Mouse (Mus musculus) brain, adult 2 months (tissue): ENCODE data around the gene Pcbp3.

Experiments
- DNase-seq: peaks from one replicate; pipeline ENCODE4 v3.0.0; 2011; ENCODE audit warnings: low read depth, low spot score

Pcbp3 gene

GRCm38 (mm10) chr10:76931122-76931521 lies 30.6 kb downstream of the Pcbp3 start:
- DNase-seq, result peak; percentile 76

- no peak for DNase-seq
Measured at GRCm38 (mm10) chr10:76924441-76924840, 37.2 kb downstream of the Pcbp3 start.

- no peak for DNase-seq
Measured at GRCm38 (mm10) chr10:76918086-76918485, 43.6 kb downstream of the Pcbp3 start.

- DNase-seq, result no peak
Measured at GRCm38 (mm10) chr10:76906434-76906833, 55.3 kb downstream of the Pcbp3 start.

GRCm38 (mm10) chr10:76905935-76906341 lies 55.7 kb downstream of the Pcbp3 start:
- no peak for DNase-seq

GRCm38 (mm10) chr10:76903694-76904093 lies 58.0 kb downstream of the Pcbp3 start:
- DNase-seq, result no peak

- DNase-seq, result peak; percentile 72
Measured at GRCm38 (mm10) chr10:76903099-76903498, 58.6 kb downstream of the Pcbp3 start.

- peak; percentile 74 for DNase-seq
Measured at GRCm38 (mm10) chr10:76902588-76902987, 59.1 kb downstream of the Pcbp3 start.

- DNase-seq, result no peak
Measured at GRCm38 (mm10) chr10:76898428-76898827, 63.3 kb downstream of the Pcbp3 start.

GRCm38 (mm10) chr10:76891456-76891855 lies 70.2 kb downstream of the Pcbp3 start:
- no peak for DNase-seq

- no peak for DNase-seq
Measured at GRCm38 (mm10) chr10:76883442-76884244, 78.0 kb downstream of the Pcbp3 start.

- peak; percentile 96 for DNase-seq
Measured at GRCm38 (mm10) chr10:76882644-76883441, 78.8 kb downstream of the Pcbp3 start.

GRCm38 (mm10) chr10:76881900-76882299 lies 79.8 kb downstream of the Pcbp3 start:
- DNase-seq, result peak; percentile 60

- DNase-seq, result no peak
Measured at GRCm38 (mm10) chr10:76875310-76875709, 86.4 kb downstream of the Pcbp3 start.

GRCm38 (mm10) chr10:76874879-76875278 lies 86.8 kb downstream of the Pcbp3 start:
- no peak for DNase-seq

GRCm38 (mm10) chr10:76874398-76874797 lies 87.3 kb downstream of the Pcbp3 start:
- no peak for DNase-seq

GRCm38 (mm10) chr10:76873948-76874347 lies 87.7 kb downstream of the Pcbp3 start:
- peak; percentile 95 for DNase-seq

- DNase-seq, result peak; percentile 45
Measured at GRCm38 (mm10) chr10:76872736-76873135, 89.0 kb downstream of the Pcbp3 start.

- DNase-seq, result peak; percentile 71
Measured at GRCm38 (mm10) chr10:76865936-76866335, 95.8 kb downstream of the Pcbp3 start.

- DNase-seq, result no peak
Measured at GRCm38 (mm10) chr10:76860998-76861397, 100.7 kb downstream of the Pcbp3 start.

GRCm38 (mm10) chr10:76859355-76860127 lies 102.1 kb downstream of the Pcbp3 start:
- peak; percentile 67 for DNase-seq

- no peak for DNase-seq
Measured at GRCm38 (mm10) chr10:76857879-76858278, 103.8 kb downstream of the Pcbp3 start.
